Mouse (Mus musculus) heart, postnatal 0 days (tissue): ENCODE measurements at regions not wholly inside any gene's neighbourhood (a gene's known extent, or its start where the extent isn't known, plus 50 kb on each side); places are given as distances from the start of the nearest gene placed in this dataset.

Experiments
- CTCF ChIP-seq: IDR thresholded peaks from 2 replicates; pipeline ENCODE4 v1.5.1; 2016; ENCODE audit warnings: antibody characterized with exemption, control low read depth, low read depth
- EP300 ChIP-seq: IDR thresholded peaks from 2 replicates; pipeline ENCODE4 v1.6.1; 2016; ENCODE audit warnings: antibody characterized with exemption, low read depth

DNA sequence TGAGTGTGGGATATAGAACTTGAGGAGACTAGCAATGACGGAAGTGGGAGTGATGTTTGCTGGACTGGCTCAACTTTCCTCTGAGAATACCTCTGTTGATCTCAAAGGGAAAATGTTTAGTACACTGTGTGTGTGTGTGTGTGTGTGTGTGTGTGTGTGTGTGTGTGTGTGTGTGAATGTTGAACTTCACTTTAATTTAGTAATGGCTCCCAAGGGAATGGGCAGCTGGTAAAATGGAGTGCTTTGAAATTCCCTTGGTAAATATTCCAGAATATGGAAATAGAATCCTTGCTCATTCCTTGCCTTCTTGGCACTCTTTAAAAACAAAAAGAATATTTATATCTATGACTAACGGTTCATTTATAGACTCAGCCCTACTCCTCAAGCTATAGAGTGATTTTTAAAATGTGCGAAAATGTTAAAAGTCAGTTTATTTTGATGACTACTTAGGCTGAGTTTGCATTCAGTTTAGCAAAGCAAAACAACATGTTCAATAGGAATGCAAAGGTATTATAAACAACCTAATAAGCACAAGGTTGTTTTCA is 287.6 kb upstream of the Pitrm1 start:
- TF ChIP-seq CTCF (no peak), EP300 (no peak)
